Mouse (Mus musculus) erythroid progenitor cell, adult 5-6 weeks (primary cell): ENCODE measurements around the gene Por. TPM values are rescaled to one million over a fixed set of nuclear protein-coding genes. Genes with fewer than 3 reads are reported as not detected.

Source experiments
- ATAC-seq: replicated peaks from 2 replicates; pipeline ENCODE4 v1.8.0; 2016; ENCODE audit warnings: moderate number of reproducible peaks, mild to moderate bottlenecking, moderate TSS enrichment, inconsistent platforms; ENCODE audit not compliant: poor library complexity, low FRiP score, severe bottlenecking
- total RNA-seq, 2 experiments: library from RNA; stranded (forward) in 1 of 2; stranded (reverse) in 1 of 2; fragments of 150-400 nt in 1 of 2; fragments of 186-747, 209-891 nt in 1 of 2; gene quantifications; 2 replicates each; pipeline versions ENCODE4 v1.2.3 to v1.2.4; 2015 to 2017; ENCODE audit warnings: low replicate concordance in 2 of 2

The Por gene
- 7.1 and 9.7 TPM in 2 replicates for total RNA-seq (2015; ENCODE audit: low replicate concordance)
- 10.8 and 17.5 TPM in 2 replicates for total RNA-seq (2017; ENCODE audit: low replicate concordance)

- peak; percentile 75 for ATAC-seq
Observed at GRCm38 (mm10) chr5:135669741-135670275, at the start of gene Por. Gene Por (plus strand): TSS chr5:135670033.

- ATAC-seq: no peak
Observed at GRCm38 (mm10) chr5:135620526-135620925, 49.3 kb upstream of the Por start.

GRCm38 (mm10) chr5:135621725-135622124 is 48.1 kb upstream of the Por start:
- ATAC-seq: no peak

- peak; percentile 42; the same call in 1 of the 2 replicates for ATAC-seq
Observed at GRCm38 (mm10) chr5:135623006-135623563, 46.7 kb upstream of the Por start.

GRCm38 (mm10) chr5:135628916-135629315 is 40.9 kb upstream of the Por start:
- ATAC-seq: no peak

- ATAC-seq: no peak
Observed at GRCm38 (mm10) chr5:135629401-135629800, 40.4 kb upstream of the Por start.

GRCm38 (mm10) chr5:135630598-135630997 is 39.2 kb upstream of the Por start:
- no peak for ATAC-seq

- peak; percentile 95 for ATAC-seq
Observed at GRCm38 (mm10) chr5:135632117-135632796, 37.6 kb upstream of the Por start, which contains the start of gene Rhbdd2. Gene Rhbdd2 (plus strand): TSS chr5:135632618.

GRCm38 (mm10) chr5:135632797-135633144 is 37.1 kb upstream of the Por start:
- ATAC-seq: peak; percentile 69

GRCm38 (mm10) chr5:135639760-135640458 is 29.9 kb upstream of the Por start:
- ATAC-seq: no peak

GRCm38 (mm10) chr5:135640459-135640789 is 29.4 kb upstream of the Por start:
- no peak for ATAC-seq

- ATAC-seq: no peak
Observed at GRCm38 (mm10) chr5:135641028-135641427, 28.8 kb upstream of the Por start.

GRCm38 (mm10) chr5:135642686-135643551 is 26.9 kb upstream of the Por start:
- ATAC-seq: no peak

GRCm38 (mm10) chr5:135643552-135643842 is 26.3 kb upstream of the Por start:
- no peak for ATAC-seq

GRCm38 (mm10) chr5:135643869-135644268 is 26.0 kb upstream of the Por start:
- no peak for ATAC-seq

- no peak for ATAC-seq
Observed at GRCm38 (mm10) chr5:135645330-135645729, 24.5 kb upstream of the Por start.

- ATAC-seq: no peak
Observed at GRCm38 (mm10) chr5:135646038-135646437, 23.8 kb upstream of the Por start.

GRCm38 (mm10) chr5:135648461-135649308 is 21.1 kb upstream of the Por start:
- ATAC-seq: no peak

GRCm38 (mm10) chr5:135649309-135649633 is 20.6 kb upstream of the Por start:
- no peak for ATAC-seq
